Mouse (Mus musculus) heart, embryonic 13.5 days (tissue): ENCODE measurements around the gene Snapc3. TPM values are rescaled to one million over a fixed set of nuclear protein-coding genes. Genes with fewer than 3 reads are reported as not detected.

ENCODE experiments used
- ATAC-seq: fragments of 200-750 bp; cut with Nextera tagmentation; 2 replicates; pipeline ENCODE4 v1.8.0; 2017; ENCODE audit warnings: moderate TSS enrichment; ENCODE audit not compliant: insufficient number of reproducible peaks, low FRiP score, low TSS enrichment; ENCODE audit errors: extremely low read depth
- H3K27ac ChIP-seq: fragments of 300-500 bp; sonication (generic); replicated peaks from 2 replicates; pipeline ENCODE4 v1.5.1; 2015; ENCODE audit warnings: moderate library complexity, mild to moderate bottlenecking, inconsistent platforms
- H3K27me3 ChIP-seq: fragments of 300-500 bp; sonication (generic); replicated peaks from 2 replicates; pipeline ENCODE4 v1.6.1; 2015; ENCODE audit warnings: mild to moderate bottlenecking, inconsistent platforms
- H3K36me3 ChIP-seq: fragments of 300-500 bp; sonication (generic); 2 replicates; pipeline ENCODE4 v1.6.1; 2015; ENCODE audit warnings: mild to moderate bottlenecking, inconsistent platforms
- H3K4me1 ChIP-seq: fragments of 300-500 bp; sonication (generic); 2 replicates; pipeline ENCODE4 v1.6.1; 2015; ENCODE audit warnings: inconsistent platforms
- H3K4me2 ChIP-seq: fragments of 300-500 bp; sonication (generic); 2 replicates; pipeline ENCODE4 v1.6.1; 2015; ENCODE audit warnings: inconsistent platforms, mild to moderate bottlenecking, moderate library complexity
- H3K4me3 ChIP-seq: fragments of 300-500 bp; sonication (generic); 2 replicates; pipeline ENCODE4 v1.5.1; 2015; ENCODE audit warnings: moderate library complexity, mild to moderate bottlenecking, inconsistent platforms
- H3K9ac ChIP-seq: fragments of 300-500 bp; sonication (generic); 2 replicates; pipeline ENCODE4 v1.6.1; 2015; ENCODE audit warnings: inconsistent platforms, mild to moderate bottlenecking, moderate library complexity
- H3K9me3 ChIP-seq: fragments of 300-500 bp; sonication (generic); 2 replicates; pipeline ENCODE4 v1.6.1; 2016; ENCODE audit warnings: inconsistent platforms
- WGBS: fragments of 180-500 bp; shearing (Covaris S2); methylation state at CpG from one replicate; pipeline ENCODE4 v1.1.7; 2015; ENCODE audit warnings: mixed read lengths; 5-methylcytosine and 5-hydroxymethylcytosine counted together
- polyA plus RNA-seq: library from polyadenylated mRNA; unstranded; fragments of >200 nt; fragmentation: Nextera tagmentation; extraction: Ambion mirVana; gene quantifications from 2 replicates; pipeline ENCODE4 v1.2.1, GENCODE M21; 2015

Snapc3 gene
- 27.1 and 32.8 TPM in 2 replicates for polyA plus RNA-seq

- Histone ChIP-seq H3K27me3 (no peaks in the 10 kb centered on the region), H3K4me1 (peaks cover 19% of the 10 kb centered on the region), H3K4me2 (peak within 1 kb of the TSS; percentile 84), H3K9me3 (0 out of 2 replicates have a peak, but pooled peaks cover 4% of the 10 kb centered on the region), H3K27ac (peak within 1 kb of the TSS; percentile 87), H3K9ac (peak within 1 kb of the TSS; percentile 94), H3K4me3 (peak within 1 kb of the TSS; percentile 85), H3K36me3 (peaks cover 16% of the 10 kb centered on the region)
- ATAC-seq = peak; percentile 98
- 1% methylated on average over 41 of the region's 41 CpGs for WGBS
Measured at GRCm38 (mm10) chr4:83417160-83417819, at the start of gene Snapc3. TSS of gene Snapc3 (plus strand) at chr4:83417724.

GRCm38 (mm10) chr4:83373381-83373780, 44.1 kb upstream of the Snapc3 start:
- Histone ChIP-seq H3K27ac (no peak overlapping the region), H3K4me1 (no peaks in the 10 kb centered on the region)

GRCm38 (mm10) chr4:83375650-83376049, 41.9 kb upstream of the Snapc3 start:
- ATAC-seq = no peak
- WGBS = 78% methylated on average over 6 of the region's 6 CpGs
- Histone ChIP-seq H3K27me3 (peaks cover 3% of the 10 kb centered on the region; the same call in 1 of the 2 replicates), H3K9me3 (no peaks in the 10 kb centered on the region), H3K9ac (no peak overlapping the region), H3K4me1 (peaks cover 4% of the 10 kb centered on the region; the same call in 1 of the 2 replicates), H3K4me3 (no peak overlapping the region), H3K4me2 (no peak overlapping the region), H3K27ac (no peak overlapping the region), H3K36me3 (no peaks in the 10 kb centered on the region)

More at GRCm38 (mm10) chr4:83373381-83373780, 44.1 kb upstream of the Snapc3 start:
- no peaks in the 10 kb centered on the region for H3K36me3 ChIP-seq
- no peak overlapping the region for H3K9ac ChIP-seq
- H3K27me3 ChIP-seq = peaks cover 3% of the 10 kb centered on the region; the same call in 1 of the 2 replicates
- no peaks in the 10 kb centered on the region for H3K9me3 ChIP-seq
- no peak overlapping the region for H3K4me2 ChIP-seq
- ATAC-seq = no peak
- 69% methylated on average over 4 of the region's 4 CpGs for WGBS
- H3K4me3 ChIP-seq = no peak overlapping the region

GRCm38 (mm10) chr4:83376461-83377015, 41.0 kb upstream of the Snapc3 start:
- no peak for ATAC-seq
- H3K4me1 ChIP-seq = peaks cover 4% of the 10 kb centered on the region; the same call in 1 of the 2 replicates
- WGBS = 69% methylated on average over 7 of the region's 7 CpGs

GRCm38 (mm10) chr4:83379036-83379435, 38.5 kb upstream of the Snapc3 start:
- Histone ChIP-seq H3K27ac (no peak overlapping the region), H3K27me3 (peaks cover 3% of the 10 kb centered on the region; the same call in 1 of the 2 replicates), H3K9me3 (no peaks in the 10 kb centered on the region), H3K4me3 (no peak overlapping the region), H3K36me3 (no peaks in the 10 kb centered on the region), H3K4me1 (peaks cover 4% of the 10 kb centered on the region; the same call in 1 of the 2 replicates), H3K4me2 (no peak overlapping the region), H3K9ac (no peak overlapping the region)
- ATAC-seq = no peak

More at GRCm38 (mm10) chr4:83376461-83377015, 41.0 kb upstream of the Snapc3 start:
- Histone ChIP-seq H3K27me3 (peaks cover 3% of the 10 kb centered on the region; the same call in 1 of the 2 replicates), H3K4me2 (no peak overlapping the region), H3K36me3 (no peaks in the 10 kb centered on the region), H3K9ac (no peak overlapping the region), H3K27ac (no peak overlapping the region), H3K9me3 (no peaks in the 10 kb centered on the region), H3K4me3 (no peak overlapping the region)

- Histone ChIP-seq H3K27ac (no peak overlapping the region), H3K9ac (no peak overlapping the region), H3K4me2 (no peak overlapping the region), H3K27me3 (no peaks in the 10 kb centered on the region), H3K9me3 (no peaks in the 10 kb centered on the region), H3K4me1 (peaks cover 4% of the 10 kb centered on the region; the same call in 1 of the 2 replicates), H3K36me3 (no peaks in the 10 kb centered on the region), H3K4me3 (no peak overlapping the region)
- 82% methylated on average over 6 of the region's 6 CpGs for WGBS
- ATAC-seq = no peak
Measured at GRCm38 (mm10) chr4:83379746-83380145, 37.8 kb upstream of the Snapc3 start.

GRCm38 (mm10) chr4:83380266-83380665, 37.3 kb upstream of the Snapc3 start:
- H3K4me3 ChIP-seq = no peak overlapping the region
- ATAC-seq = no peak
- no peak overlapping the region for H3K9ac ChIP-seq
- no peaks in the 10 kb centered on the region for H3K36me3 ChIP-seq
- H3K9me3 ChIP-seq = no peaks in the 10 kb centered on the region
- no peak overlapping the region for H3K27ac ChIP-seq
- H3K27me3 ChIP-seq = no peaks in the 10 kb centered on the region
- peaks cover 4% of the 10 kb centered on the region; the same call in 1 of the 2 replicates for H3K4me1 ChIP-seq
- H3K4me2 ChIP-seq = no peak overlapping the region
- 74% methylated on average over 4 of the region's 4 CpGs for WGBS

- Histone ChIP-seq H3K36me3 (no peaks in the 10 kb centered on the region), H3K9me3 (no peaks in the 10 kb centered on the region), H3K9ac (no peak overlapping the region), H3K27ac (no peak overlapping the region), H3K4me1 (peaks cover 2% of the 10 kb centered on the region; the same call in 1 of the 2 replicates), H3K4me2 (no peak overlapping the region), H3K27me3 (no peaks in the 10 kb centered on the region), H3K4me3 (no peak overlapping the region)
- no peak for ATAC-seq
- WGBS = 43% methylated on average over 6 of the region's 6 CpGs
Measured at GRCm38 (mm10) chr4:83383899-83384490, 33.5 kb upstream of the Snapc3 start.

GRCm38 (mm10) chr4:83385091-83385490, 32.4 kb upstream of the Snapc3 start:
- H3K9me3 ChIP-seq = no peaks in the 10 kb centered on the region
- H3K4me3 ChIP-seq = no peak overlapping the region
- H3K4me2 ChIP-seq = no peak overlapping the region
- no peak overlapping the region for H3K9ac ChIP-seq
- H3K27ac ChIP-seq = no peak overlapping the region
- ATAC-seq = no peak
- H3K27me3 ChIP-seq = no peaks in the 10 kb centered on the region
- no peaks in the 10 kb centered on the region for H3K4me1 ChIP-seq
- no peaks in the 10 kb centered on the region for H3K36me3 ChIP-seq

- Histone ChIP-seq H3K27ac (no peak overlapping the region), H3K4me3 (no peak overlapping the region), H3K36me3 (no peaks in the 10 kb centered on the region), H3K4me1 (no peaks in the 10 kb centered on the region), H3K9ac (no peak overlapping the region), H3K27me3 (no peaks in the 10 kb centered on the region), H3K4me2 (no peak overlapping the region), H3K9me3 (no peaks in the 10 kb centered on the region)
- ATAC-seq = no peak
- WGBS = 47% methylated on average over 2 of the region's 2 CpGs
Measured at GRCm38 (mm10) chr4:83390551-83390950, 27.0 kb upstream of the Snapc3 start.

- ATAC-seq = no peak
- Histone ChIP-seq H3K9me3 (no peaks in the 10 kb centered on the region), H3K4me3 (no peak overlapping the region), H3K27ac (no peak overlapping the region), H3K36me3 (no peaks in the 10 kb centered on the region), H3K9ac (no peak overlapping the region), H3K27me3 (no peaks in the 10 kb centered on the region), H3K4me2 (no peak overlapping the region), H3K4me1 (no peaks in the 10 kb centered on the region)
- 29% methylated on average over 3 of the region's 3 CpGs for WGBS
Measured at GRCm38 (mm10) chr4:83391956-83392355, 25.6 kb upstream of the Snapc3 start.
